Mouse (Mus musculus) olfactory bulb, adult 2 months (tissue): Measurements from ENCODE around the gene Cyb5r3. TPM values are rescaled to one million over a fixed set of nuclear protein-coding genes. Genes with fewer than 3 reads are reported as not detected.

ENCODE experiments used
- H3K27ac ChIP-seq: fragments of 200-500 bp; 2 replicates; pipeline ENCODE4 v1.5.1; 2012; ENCODE audit warnings: low read depth, low read length; ENCODE audit not compliant: insufficient read depth
- H3K4me1 ChIP-seq: fragments of 200-500 bp; 2 replicates; pipeline ENCODE4 v1.6.1; 2012; ENCODE audit warnings: low read length; ENCODE audit not compliant: control insufficient read depth, insufficient read depth
- H3K4me3 ChIP-seq: fragments of 200-500 bp; 2 replicates; pipeline ENCODE4 v1.5.1; 2012; ENCODE audit warnings: mild to moderate bottlenecking, low read depth, low read length, moderate library complexity; ENCODE audit not compliant: insufficient read depth
- CTCF ChIP-seq: fragments of 200-500 bp; IDR thresholded peaks from 2 replicates; pipeline ENCODE4 v1.5.1; 2012; ENCODE audit warnings: low read depth, mild to moderate bottlenecking, low read length, moderate library complexity; ENCODE audit not compliant: insufficient read depth
- POLR2A ChIP-seq: fragments of 200-500 bp; IDR thresholded peaks from 2 replicates; pipeline ENCODE4 v1.6.1; 2012; ENCODE audit warnings: mild to moderate bottlenecking, low read depth, low read length, moderate library complexity; ENCODE audit not compliant: insufficient read depth
- WGBS: fragments of 180-500 bp; shearing (Covaris S2); methylation state at CpG from one replicate; pipeline ENCODE4 v1.1.7; 2018; 5-methylcytosine and 5-hydroxymethylcytosine counted together
- polyA plus RNA-seq: library from polyadenylated mRNA; stranded (reverse); fragments of >200 nt; gene quantifications from 2 replicates; pipeline ENCODE4 v1.2.4, GENCODE M21; 2012; ENCODE audit warnings: low replicate concordance; ENCODE audit not compliant: missing spikeins, insufficient read depth, insufficient read length

Cyb5r3 gene
- polyA plus RNA-seq = not detected in 2 replicates

DNA sequence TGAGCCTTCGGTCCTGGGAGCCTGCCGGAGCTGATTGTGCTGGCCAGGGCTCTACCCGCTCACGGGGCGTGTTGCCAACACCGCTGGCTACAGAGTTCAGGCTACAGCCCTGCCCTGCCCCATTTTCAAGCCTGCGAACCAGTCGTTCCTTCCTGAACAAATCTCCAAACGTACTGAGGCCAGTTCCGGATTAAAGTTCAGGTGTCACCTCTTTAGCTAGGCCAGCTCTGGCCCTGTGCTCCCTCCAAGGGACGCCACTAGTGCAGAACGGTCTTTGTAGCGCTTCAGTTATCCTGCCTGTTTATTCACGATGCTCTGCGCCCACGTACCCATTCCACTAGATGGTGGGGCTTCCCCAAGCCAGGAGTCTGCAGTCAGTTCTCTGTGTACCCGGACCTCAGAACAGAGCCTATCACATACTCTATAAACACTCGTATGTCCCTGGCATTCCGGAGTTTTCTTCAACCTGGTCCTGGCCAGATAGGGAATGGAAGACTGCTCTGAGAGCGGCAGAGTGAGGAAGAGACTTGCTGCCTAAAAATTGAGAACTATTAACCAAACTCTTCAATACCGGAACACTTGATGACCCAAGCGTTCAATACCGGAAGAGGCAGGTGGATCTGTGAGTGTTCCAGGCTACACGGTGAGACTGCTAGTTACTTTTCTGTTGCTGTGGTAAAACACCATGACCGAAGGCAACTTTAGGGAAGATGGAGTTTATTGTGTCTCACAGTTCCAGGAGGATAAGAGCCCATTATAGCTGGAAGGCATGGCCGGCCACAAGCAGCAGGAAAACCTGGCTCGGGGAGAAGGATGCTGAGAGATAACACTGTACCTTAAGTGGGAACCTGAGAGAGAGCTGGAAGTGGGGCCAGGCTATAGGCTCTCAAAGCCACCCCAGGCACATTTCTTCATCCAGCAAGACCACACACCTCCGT lies at the start of gene Cyb5r3:
Gene Cyb5r3 (minus strand): TSS at position 101 of the 938 bp plus-strand sequence.
- Histone ChIP-seq H3K4me1 (peaks cover 19% of the 10 kb centered on the region), H3K4me3 (peak within 1 kb of the TSS; percentile 62), H3K27ac (peak within 1 kb of the TSS; percentile 53)
- TF ChIP-seq CTCF (no peak), POLR2A (no peak)
- 32% methylated on average over 28 of the region's 28 CpGs for WGBS

GRCm38 (mm10) chr15:83221721-83222120 lies 49.3 kb upstream of the Cyb5r3 start:
- H3K4me3 ChIP-seq = no peak overlapping the region
- 94% methylated on average over 4 of the region's 4 CpGs for WGBS
- peaks cover 20% of the 10 kb centered on the region for H3K4me1 ChIP-seq
- H3K27ac ChIP-seq = no peak overlapping the region
- TF ChIP-seq CTCF (no peak), POLR2A (no peak)

GRCm38 (mm10) chr15:83220368-83221013 lies 48.1 kb upstream of the Cyb5r3 start:
- 77% methylated on average over 9 of the region's 9 CpGs for WGBS
- no peak for TF ChIP-seq CTCF
- no peak for TF ChIP-seq POLR2A
- Histone ChIP-seq H3K4me3 (no peak overlapping the region), H3K4me1 (peaks cover 23% of the 10 kb centered on the region), H3K27ac (no peak overlapping the region)

GRCm38 (mm10) chr15:83215322-83216216 lies 43.2 kb upstream of the Cyb5r3 start:
- WGBS = 54% methylated on average over 5 of the region's 5 CpGs
- Histone ChIP-seq H3K27ac (no peak overlapping the region; the same call in 1 of the 2 replicates), H3K4me1 (peaks cover 5% of the 10 kb centered on the region; the same call in 1 of the 2 replicates), H3K4me3 (no peak overlapping the region)
- TF ChIP-seq CTCF = no peak

- H3K4me3 ChIP-seq = peak overlapping the region; percentile 0; the same call in 1 of the 2 replicates
- 16% methylated on average over 11 of the region's 11 CpGs for WGBS
- no peak overlapping the region for H3K27ac ChIP-seq
- TF ChIP-seq POLR2A (no peak), CTCF (no peak)
- H3K4me1 ChIP-seq = 0 out of 2 replicates have a peak, but pooled peaks cover 5% of the 10 kb centered on the region
These were observed 37.8 kb upstream of the Cyb5r3 start for GRCm38 (mm10) chr15:83210229-83210628.

DNA sequence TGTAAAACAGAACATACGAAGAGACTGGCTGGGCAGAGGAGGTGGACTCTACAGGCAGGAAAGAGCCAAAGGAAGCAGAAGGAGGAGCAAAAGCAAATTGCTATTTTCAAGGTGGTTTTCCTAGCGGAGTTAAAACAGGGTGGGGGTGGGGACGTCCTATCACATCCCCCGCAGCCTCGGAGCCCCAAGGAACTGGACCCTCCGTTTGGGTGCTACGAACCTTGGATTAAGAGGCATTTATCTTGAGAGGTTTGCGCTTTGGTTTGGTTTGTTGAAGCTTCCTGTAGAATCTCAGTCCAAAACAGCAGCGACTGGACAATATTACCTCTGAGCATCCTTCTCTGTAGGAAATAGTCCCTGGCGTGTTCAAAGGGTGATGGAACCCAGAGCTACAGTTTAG lies 37.3 kb upstream of the Cyb5r3 start:
- peak overlapping the region; percentile 0; the same call in 1 of the 2 replicates for H3K4me3 ChIP-seq
- no peak overlapping the region for H3K27ac ChIP-seq
- WGBS = 13% methylated on average over 10 of the region's 10 CpGs
- H3K4me1 ChIP-seq = 0 out of 2 replicates have a peak, but pooled peaks cover 5% of the 10 kb centered on the region
- TF ChIP-seq POLR2A = no peak
- no peak for TF ChIP-seq CTCF

GRCm38 (mm10) chr15:83209092-83209695 lies 36.8 kb upstream of the Cyb5r3 start:
- H3K27ac ChIP-seq = no peak overlapping the region
- WGBS = 54% methylated on average over 4 of the region's 4 CpGs
- H3K4me1 ChIP-seq = 0 out of 2 replicates have a peak, but pooled peaks cover 5% of the 10 kb centered on the region
- TF ChIP-seq CTCF (no peak), POLR2A (no peak)
- no peak overlapping the region for H3K4me3 ChIP-seq

DNA sequence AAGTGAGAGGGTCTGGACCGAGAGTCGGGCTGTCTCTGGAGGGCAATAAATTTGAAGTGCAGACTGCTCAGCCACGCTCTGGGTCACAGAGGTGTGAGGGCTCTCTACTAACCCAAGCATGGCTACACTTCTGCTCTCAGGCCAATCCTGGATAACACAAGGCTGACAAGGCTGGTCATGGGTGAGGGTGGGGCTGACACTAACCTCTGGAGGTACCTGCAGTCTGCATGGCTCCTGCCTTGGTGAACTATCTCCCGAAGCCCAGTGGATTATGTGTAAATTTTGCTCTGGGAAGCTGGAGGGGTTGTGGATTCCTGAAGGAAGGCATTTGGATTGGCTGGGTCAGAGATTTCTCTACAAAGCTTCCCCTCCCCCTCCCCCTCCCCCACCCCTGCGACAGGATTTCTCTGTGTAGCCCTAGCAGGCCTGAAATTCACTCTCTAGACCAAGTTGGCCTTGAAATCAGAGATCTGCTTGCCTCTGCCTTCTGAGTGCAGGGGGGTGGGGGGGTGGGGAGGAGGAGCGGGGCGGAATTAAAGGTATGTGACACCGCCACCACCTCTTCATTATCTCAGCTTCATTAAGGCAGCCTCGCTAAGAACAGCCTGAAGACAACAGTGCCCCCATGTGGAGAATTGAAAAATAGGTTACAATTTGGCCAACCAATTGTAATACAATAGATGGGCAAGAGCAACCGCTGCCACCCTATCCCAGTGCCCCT lies 32.5 kb upstream of the Cyb5r3 start:
- Histone ChIP-seq H3K4me1 (0 out of 2 replicates have a peak, but pooled peaks cover 3% of the 10 kb centered on the region), H3K4me3 (no peak overlapping the region), H3K27ac (no peak overlapping the region)
- WGBS = 41% methylated on average over 9 of the region's 10 CpGs
- TF ChIP-seq CTCF (no peak), POLR2A (no peak)
